Mouse (Mus musculus): ENCODE data around the gene Gpr19. TPM values are rescaled to one million over a fixed set of nuclear protein-coding genes. Genes with fewer than 3 reads are reported as not detected.

Gpr19 gene
- total and polyA plus RNA-seq, 3 experiments, result 3.5 to 25.0 (median 11.7) TPM

DNA sequence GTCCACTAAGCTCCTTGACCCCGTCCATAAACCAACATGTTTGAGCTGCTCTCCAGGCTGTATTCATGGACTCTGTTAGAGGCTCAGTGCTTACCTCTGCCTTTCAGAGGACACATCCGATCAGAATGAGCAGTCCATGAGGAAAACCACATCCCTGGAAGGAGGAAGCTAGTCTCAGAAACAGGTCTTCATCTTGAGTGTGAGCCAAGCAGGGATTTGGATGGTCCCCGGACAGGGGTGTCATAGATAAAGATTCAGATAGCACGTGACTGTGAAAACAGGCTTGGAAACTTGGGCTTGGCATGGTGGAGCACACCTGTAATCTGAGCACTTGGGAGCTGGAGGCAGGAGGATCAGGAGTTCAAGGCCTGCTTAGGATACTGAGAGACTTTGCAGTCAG lies 31.5 kb upstream of the Gpr19 start:
- H3K27me3 ChIP-seq (ENCODE audit: insufficient read depth, low read length), result no peaks in the 10 kb centered on the region

DNA sequence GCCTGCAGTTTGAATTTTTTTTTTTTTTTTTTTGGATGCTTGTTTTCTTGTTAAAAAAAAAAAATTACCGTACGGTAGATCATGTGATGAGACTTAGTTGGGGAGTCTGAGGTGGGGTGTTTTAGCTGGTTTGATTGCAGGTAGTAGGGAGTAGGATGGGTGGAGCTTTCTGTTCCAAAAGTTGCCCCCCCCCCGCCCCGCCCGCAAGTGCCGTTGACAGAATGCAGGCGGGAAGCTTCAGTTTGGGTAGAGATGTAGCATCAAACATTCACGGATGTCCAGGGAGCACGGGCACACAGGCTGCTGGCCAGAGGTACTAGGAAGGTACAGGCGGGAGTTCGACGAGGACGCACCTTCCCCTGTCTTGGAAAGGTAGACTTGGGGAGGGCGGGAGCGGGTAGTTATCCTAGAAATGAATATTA lies 30.5 kb upstream of the Gpr19 start:
- TF ChIP-seq CTCF (IDR thresholded peaks at IDR 0.05; ENCODE audit: low read depth, low read length), result no peak
- no peak for TF ChIP-seq GATA2 (IDR thresholded peaks at IDR 0.05; ENCODE audit: borderline replicate concordance, low read depth, low read length)
- TF ChIP-seq TAL1 (conservative IDR thresholded peaks at IDR 0.05; ENCODE audit: low read depth, low read length), result no peak
- TF ChIP-seq POLR2AphosphoS5 (IDR thresholded peaks at IDR 0.05; ENCODE audit: insufficient replicate concordance, low read depth, low read length), result no peak
- no peak for TF ChIP-seq GATA1 (IDR thresholded peaks at IDR 0.05; ENCODE audit: borderline replicate concordance, low read length)
- H3K4me3 ChIP-seq (ENCODE audit: low read depth, low read length), result peak overlapping the region; percentile 77
- peaks cover 60% of the 10 kb centered on the region for H3K4me1 ChIP-seq (ENCODE audit: insufficient read depth, low read depth, low read length)
- 0 out of 2 replicates have a peak, but pooled peaks have one; percentile 4 for ATAC-seq (ENCODE audit: extremely low read depth, insufficient number of reproducible peaks, low FRiP score, poor library complexity, severe bottlenecking)
- H3K36me3 ChIP-seq (replicated peaks), result peaks cover 16% of the 10 kb centered on the region
- DNase-seq (ENCODE audit: low spot score), result no peak
- no peaks in the 10 kb centered on the region for H3K27me3 ChIP-seq (ENCODE audit: insufficient read depth, low read length)
- H3K9me3 ChIP-seq (replicated peaks), result no peaks in the 10 kb centered on the region

More for the DNA sequence above, 31.5 kb upstream of the Gpr19 start:
- TF ChIP-seq CTCF (IDR thresholded peaks at IDR 0.05; ENCODE audit: low read depth, low read length) (no peak), GATA1 (IDR thresholded peaks at IDR 0.05; ENCODE audit: borderline replicate concordance, low read length) (no peak), POLR2AphosphoS5 (IDR thresholded peaks at IDR 0.05; ENCODE audit: insufficient replicate concordance, low read depth, low read length) (no peak), TAL1 (conservative IDR thresholded peaks at IDR 0.05; ENCODE audit: low read depth, low read length) (no peak), GATA2 (IDR thresholded peaks at IDR 0.05; ENCODE audit: borderline replicate concordance, low read depth, low read length) (no peak)
- H3K36me3 ChIP-seq (replicated peaks), result peaks cover 22% of the 10 kb centered on the region
- peak overlapping the region; percentile 77 for H3K4me3 ChIP-seq (ENCODE audit: low read depth, low read length)
- DNase-seq (ENCODE audit: low spot score) (no peak), ATAC-seq (ENCODE audit: extremely low read depth, insufficient number of reproducible peaks, low FRiP score, poor library complexity, severe bottlenecking) (no peak)
- peaks cover 60% of the 10 kb centered on the region for H3K4me1 ChIP-seq (ENCODE audit: insufficient read depth, low read depth, low read length)
- no peaks in the 10 kb centered on the region for H3K9me3 ChIP-seq (replicated peaks)

DNA sequence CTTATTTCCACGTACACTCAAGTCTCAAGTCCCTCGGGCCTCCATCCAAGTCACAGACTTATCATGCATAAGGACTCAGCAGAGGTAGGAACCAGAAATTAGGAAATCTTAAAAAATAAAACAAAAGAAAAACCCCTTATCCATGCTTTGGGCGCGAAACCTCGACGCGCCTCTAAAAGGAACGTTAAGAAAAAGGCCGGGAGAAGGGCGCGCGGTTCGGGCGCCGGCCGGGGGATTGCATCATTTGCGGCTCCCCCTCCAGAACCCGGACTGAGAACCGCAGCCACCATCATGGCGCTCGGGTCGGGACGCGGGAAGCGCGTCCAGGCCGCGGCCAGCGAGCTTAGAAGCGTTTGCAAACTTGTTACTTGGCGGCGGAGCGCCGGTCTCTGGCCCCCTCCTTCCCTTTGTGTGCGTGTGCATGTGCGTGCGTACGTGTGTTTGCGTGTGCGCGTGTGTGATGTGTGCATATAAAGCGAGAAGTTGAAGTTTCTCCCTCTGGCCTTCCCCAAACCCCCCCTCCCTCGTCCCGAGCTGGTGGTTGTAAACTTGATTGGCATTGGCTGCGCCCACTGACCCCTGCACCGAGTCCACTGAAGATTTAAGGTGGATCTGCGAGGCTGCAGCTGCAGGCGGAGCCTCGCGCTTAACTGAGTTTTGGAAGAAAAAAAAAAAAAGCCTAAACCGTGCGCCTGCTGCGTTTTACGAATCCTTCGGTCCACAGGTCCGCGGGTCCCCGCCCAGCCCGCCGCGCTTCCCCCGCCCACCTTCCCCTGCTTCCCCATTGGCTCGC lies 29.9 kb upstream of the Gpr19 start:
- TF ChIP-seq CTCF (IDR thresholded peaks at IDR 0.05; ENCODE audit: low read depth, low read length) (no peak), GATA1 (IDR thresholded peaks at IDR 0.05; ENCODE audit: borderline replicate concordance, low read length) (no peak), GATA2 (IDR thresholded peaks at IDR 0.05; ENCODE audit: borderline replicate concordance, low read depth, low read length) (no peak), POLR2AphosphoS5 (IDR thresholded peaks at IDR 0.05; ENCODE audit: insufficient replicate concordance, low read depth, low read length) (no peak; the same call in 1 of the 2 replicates), TAL1 (conservative IDR thresholded peaks at IDR 0.05; ENCODE audit: low read depth, low read length) (no peak)
- ATAC-seq (ENCODE audit: extremely low read depth, insufficient number of reproducible peaks, low FRiP score, poor library complexity, severe bottlenecking), result peak; percentile 74
- peak overlapping the region; percentile 77 for H3K4me3 ChIP-seq (ENCODE audit: low read depth, low read length)
- no peaks in the 10 kb centered on the region for H3K27me3 ChIP-seq (ENCODE audit: insufficient read depth, low read length)
- H3K9me3 ChIP-seq (replicated peaks), result no peaks in the 10 kb centered on the region
- H3K4me1 ChIP-seq (ENCODE audit: insufficient read depth, low read depth, low read length), result peaks cover 57% of the 10 kb centered on the region
- peaks cover 18% of the 10 kb centered on the region for H3K36me3 ChIP-seq (replicated peaks)
- peak; percentile 82 for DNase-seq (ENCODE audit: low spot score)

DNA sequence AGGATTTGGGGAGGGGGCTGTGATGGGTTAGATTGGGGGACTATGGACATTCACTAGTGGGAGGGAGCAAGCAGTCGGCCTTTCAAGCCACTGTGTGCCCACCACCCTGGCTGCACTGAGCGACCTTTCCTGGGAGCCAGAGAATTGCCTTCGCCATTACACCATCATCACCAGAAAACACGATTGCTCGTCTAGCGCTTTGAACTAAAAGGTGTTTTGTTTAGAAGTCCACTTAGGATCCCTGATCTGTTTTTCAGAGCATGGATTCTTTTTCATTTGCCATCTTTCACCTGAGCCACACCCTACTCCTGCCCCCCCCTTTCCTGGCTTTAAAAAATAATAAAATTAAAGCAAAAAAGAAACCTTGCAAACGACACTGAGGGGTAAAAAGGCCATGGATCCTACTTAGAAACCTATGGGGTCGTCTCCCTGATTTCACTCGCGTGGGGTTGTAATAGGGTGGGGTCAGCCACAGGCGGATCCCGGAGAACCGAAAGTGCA lies 29.3 kb upstream of the Gpr19 start:
- Histone ChIP-seq H3K9me3 (replicated peaks) (no peaks in the 10 kb centered on the region), H3K36me3 (replicated peaks) (peaks cover 18% of the 10 kb centered on the region), H3K27me3 (ENCODE audit: insufficient read depth, low read length) (no peaks in the 10 kb centered on the region), H3K4me3 (ENCODE audit: low read depth, low read length) (peak overlapping the region; percentile 77), H3K4me1 (ENCODE audit: insufficient read depth, low read depth, low read length) (peaks cover 54% of the 10 kb centered on the region)
- no peak for ATAC-seq (ENCODE audit: extremely low read depth, insufficient number of reproducible peaks, low FRiP score, poor library complexity, severe bottlenecking)
- TF ChIP-seq GATA2 (IDR thresholded peaks at IDR 0.05; ENCODE audit: borderline replicate concordance, low read depth, low read length) (no peak), POLR2AphosphoS5 (IDR thresholded peaks at IDR 0.05; ENCODE audit: insufficient replicate concordance, low read depth, low read length) (peak; percentile 72; the same call in 1 of the 2 replicates)
- DNase-seq (ENCODE audit: low spot score), result no peak

DNA sequence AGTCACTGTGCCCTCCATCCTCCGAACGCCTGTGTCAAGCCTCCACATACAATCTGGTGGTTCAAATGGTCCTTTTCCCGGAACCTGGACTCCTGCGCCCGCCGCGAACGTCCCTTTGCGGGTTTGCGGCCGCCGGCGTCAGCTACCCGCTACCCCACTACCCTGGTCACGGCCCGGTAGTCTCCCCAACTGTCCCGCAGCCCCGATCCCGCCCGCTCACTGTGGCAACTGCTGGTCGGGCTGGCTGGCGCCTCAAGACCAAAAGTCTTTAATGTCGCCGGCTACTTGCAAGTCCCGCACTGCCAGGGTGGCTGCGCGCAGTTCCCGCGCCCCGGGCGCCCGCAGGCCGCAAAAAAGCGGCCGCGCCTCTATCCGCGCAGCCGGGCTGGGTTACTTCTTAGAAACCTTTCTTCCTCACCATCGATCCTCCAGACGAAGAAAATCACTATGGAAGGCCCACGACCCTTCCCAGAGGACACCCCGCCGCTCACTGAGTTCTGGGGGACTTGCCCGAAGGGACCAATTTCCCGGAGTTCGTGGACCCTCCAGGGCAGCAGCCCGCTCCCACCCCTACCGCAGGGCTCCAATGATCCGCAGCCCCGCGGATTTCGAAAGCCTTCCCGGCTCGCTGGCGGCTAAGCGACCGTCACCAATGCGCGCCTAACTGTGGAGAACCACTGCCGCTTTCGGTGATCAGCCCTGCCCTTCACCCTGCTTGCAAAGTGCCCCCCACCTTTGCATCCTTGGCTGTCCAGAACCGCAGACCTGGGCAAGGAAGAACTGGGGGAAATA lies 28.6 kb upstream of the Gpr19 start:
- H3K27me3 ChIP-seq (ENCODE audit: insufficient read depth, low read length), result no peaks in the 10 kb centered on the region
- peaks cover 52% of the 10 kb centered on the region for H3K4me1 ChIP-seq (ENCODE audit: insufficient read depth, low read depth, low read length)
- no peak for DNase-seq (ENCODE audit: low spot score)
- peak overlapping the region; percentile 77 for H3K4me3 ChIP-seq (ENCODE audit: low read depth, low read length)
- TF ChIP-seq POLR2AphosphoS5 (IDR thresholded peaks at IDR 0.05; ENCODE audit: insufficient replicate concordance, low read depth, low read length), result no peak
- no peak for TF ChIP-seq TAL1 (conservative IDR thresholded peaks at IDR 0.05; ENCODE audit: low read depth, low read length)
- TF ChIP-seq GATA1 (IDR thresholded peaks at IDR 0.05; ENCODE audit: borderline replicate concordance, low read length), result no peak
- no peak for TF ChIP-seq GATA2 (IDR thresholded peaks at IDR 0.05; ENCODE audit: borderline replicate concordance, low read depth, low read length)
- no peak for ATAC-seq (ENCODE audit: extremely low read depth, insufficient number of reproducible peaks, low FRiP score, poor library complexity, severe bottlenecking)
- peaks cover 18% of the 10 kb centered on the region for H3K36me3 ChIP-seq (replicated peaks)
- no peaks in the 10 kb centered on the region for H3K9me3 ChIP-seq (replicated peaks)

DNA sequence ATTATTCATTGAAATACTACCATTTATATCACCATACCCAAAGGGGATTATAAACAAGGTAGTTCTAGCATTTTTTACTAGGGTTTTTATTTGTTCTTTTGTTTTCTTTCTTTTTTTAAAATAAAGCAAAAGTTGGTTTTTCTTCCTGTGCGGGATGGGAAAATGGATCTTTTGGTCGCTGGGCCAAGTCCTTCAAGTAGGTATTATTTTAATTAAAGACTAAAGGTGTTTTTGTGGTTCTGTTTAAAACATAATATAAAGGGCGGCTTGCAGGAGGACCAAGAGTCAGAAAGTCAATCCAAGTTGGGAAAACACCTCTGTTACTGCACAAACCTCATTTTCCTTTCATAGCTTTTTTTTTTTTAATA lies 27.9 kb upstream of the Gpr19 start:
- Histone ChIP-seq H3K4me3 (ENCODE audit: low read depth, low read length) (peak overlapping the region; percentile 77), H3K36me3 (replicated peaks) (peaks cover 19% of the 10 kb centered on the region), H3K4me1 (ENCODE audit: insufficient read depth, low read depth, low read length) (peaks cover 50% of the 10 kb centered on the region), H3K27me3 (ENCODE audit: insufficient read depth, low read length) (no peaks in the 10 kb centered on the region), H3K9me3 (replicated peaks) (no peaks in the 10 kb centered on the region)
- no peak for ATAC-seq (ENCODE audit: extremely low read depth, insufficient number of reproducible peaks, low FRiP score, poor library complexity, severe bottlenecking)
- no peak for TF ChIP-seq GATA1 (IDR thresholded peaks at IDR 0.05; ENCODE audit: borderline replicate concordance, low read length)
- no peak for TF ChIP-seq CTCF (IDR thresholded peaks at IDR 0.05; ENCODE audit: low read depth, low read length)
- no peak for TF ChIP-seq TAL1 (conservative IDR thresholded peaks at IDR 0.05; ENCODE audit: low read depth, low read length)
- TF ChIP-seq GATA2 (IDR thresholded peaks at IDR 0.05; ENCODE audit: borderline replicate concordance, low read depth, low read length), result no peak
- TF ChIP-seq POLR2AphosphoS5 (IDR thresholded peaks at IDR 0.05; ENCODE audit: insufficient replicate concordance, low read depth, low read length), result no peak
- no peak for DNase-seq (ENCODE audit: low spot score)

Measured in G1E (cell line).